Mouse (Mus musculus) thymus, postnatal 14 days (tissue): ENCODE data around the gene Pak6.
A peak's percentile ranks its signal among the peaks of the same experiment; 100 is the strongest.

Experiments
- DNase-seq: peaks from one replicate; pipeline ENCODE4 v3.0.0; 2021

Gene Pak6

DNA sequence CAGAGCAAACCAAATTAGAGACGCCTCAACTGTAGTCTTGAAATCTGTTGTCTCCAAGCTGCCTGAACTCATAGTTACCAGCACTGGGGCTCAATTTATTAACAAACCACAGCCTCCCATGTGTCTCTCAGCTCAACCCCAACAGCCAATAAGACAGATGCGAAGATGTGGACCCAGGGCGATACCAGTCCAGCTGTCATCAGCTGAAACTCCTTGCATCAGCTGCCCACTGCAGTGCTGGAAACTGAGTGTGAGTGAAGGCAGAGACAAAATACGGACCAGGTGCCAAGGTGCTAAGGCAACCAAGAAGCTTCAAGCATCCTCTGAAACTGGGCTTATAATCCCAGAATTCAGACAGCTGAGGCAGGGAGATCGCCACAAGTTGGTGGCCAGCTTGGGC, 68.9 kb downstream of the Pak6 start:
- DNase-seq = no peak

DNA sequence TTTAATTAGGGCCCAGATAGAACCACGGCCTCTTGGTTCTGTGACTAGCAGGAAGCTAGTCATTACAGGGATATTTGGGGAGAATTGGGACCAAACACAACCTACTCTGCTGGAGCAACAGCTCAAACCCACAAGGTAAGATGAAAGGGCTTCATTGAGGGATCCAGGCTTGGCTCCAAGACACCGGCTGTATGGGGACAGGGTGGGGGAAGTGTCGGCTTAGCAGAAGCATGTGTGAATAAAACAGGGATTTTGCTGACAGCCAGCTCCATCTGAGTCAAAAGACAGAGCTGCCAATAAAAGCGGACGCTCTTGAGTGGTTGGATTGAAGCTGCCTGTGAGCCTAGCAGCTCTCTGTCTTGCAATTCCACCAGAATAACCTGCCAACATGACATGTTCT, 70.2 kb downstream of the Pak6 start:
- no peak for DNase-seq

DNA sequence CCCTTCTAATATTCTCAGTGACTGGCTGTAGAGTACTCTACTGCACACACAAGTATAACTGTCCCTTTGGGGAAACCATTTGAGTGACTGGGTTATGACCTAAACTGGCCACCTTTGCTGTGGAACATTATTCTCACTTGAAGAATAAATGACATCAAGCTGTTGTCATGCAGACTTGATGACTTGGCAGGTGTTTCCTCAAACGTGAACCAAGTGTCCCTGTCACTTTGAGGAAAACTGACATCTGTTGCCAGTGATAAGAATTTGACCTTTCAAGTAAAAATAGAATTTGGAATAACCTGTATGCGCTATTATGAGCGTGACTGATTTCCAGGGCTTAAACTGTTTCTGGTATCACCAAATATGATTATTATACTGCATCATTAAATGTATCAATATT, 77.2 kb downstream of the Pak6 start:
- no peak for DNase-seq

DNA sequence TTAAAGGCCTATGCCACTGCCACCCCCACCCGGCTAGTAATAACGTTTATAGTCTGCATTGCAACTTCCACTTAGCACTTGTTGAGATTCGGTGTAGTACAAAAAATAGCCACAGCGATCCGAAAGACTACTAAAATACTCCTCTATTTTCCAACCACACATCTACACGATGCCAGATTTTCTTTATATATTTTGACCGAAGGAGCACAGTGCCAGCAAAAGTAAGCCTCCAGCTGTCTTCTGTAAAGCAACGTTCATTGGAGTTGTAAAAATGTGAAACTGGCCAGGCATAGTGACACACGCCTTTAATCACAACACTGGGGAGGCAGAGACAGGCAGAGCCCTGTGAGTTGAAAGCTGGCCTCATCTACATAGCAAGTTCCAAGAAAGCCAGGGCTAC, 78.1 kb downstream of the Pak6 start:
- DNase-seq = no peak

DNA sequence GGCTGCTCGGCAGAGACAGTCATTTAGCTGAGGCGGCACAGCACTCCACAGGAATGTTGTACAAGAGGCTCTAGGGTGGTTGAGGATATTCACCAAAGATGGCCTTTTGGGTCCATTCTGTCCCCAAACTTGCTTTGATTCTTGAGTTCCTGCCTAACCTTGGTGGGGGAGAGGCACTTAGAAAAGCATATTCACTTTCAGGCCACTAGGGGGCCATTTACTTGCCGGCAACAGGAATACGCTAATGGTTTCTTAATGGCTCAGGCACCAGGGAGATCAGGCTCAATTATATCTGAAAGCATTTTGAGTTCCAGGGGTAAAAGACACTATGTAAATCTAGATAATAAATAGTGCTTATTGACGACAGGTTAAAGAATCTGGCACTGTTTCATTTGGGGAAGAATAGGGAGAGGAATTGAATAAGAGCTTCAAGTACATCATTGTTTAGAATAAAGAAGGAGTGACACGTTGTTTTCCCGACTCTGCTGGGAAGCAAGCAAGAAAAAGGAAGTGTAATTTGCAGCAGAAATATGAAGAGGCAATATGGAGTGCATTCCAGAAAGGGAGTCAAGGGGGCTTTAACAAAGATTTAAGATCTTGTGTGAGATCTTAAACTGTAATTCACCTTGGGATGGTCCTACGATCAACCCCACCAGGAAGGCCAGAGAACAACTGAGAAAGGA, 80.3 kb downstream of the Pak6 start:
- peak; percentile 51 for DNase-seq

DNA sequence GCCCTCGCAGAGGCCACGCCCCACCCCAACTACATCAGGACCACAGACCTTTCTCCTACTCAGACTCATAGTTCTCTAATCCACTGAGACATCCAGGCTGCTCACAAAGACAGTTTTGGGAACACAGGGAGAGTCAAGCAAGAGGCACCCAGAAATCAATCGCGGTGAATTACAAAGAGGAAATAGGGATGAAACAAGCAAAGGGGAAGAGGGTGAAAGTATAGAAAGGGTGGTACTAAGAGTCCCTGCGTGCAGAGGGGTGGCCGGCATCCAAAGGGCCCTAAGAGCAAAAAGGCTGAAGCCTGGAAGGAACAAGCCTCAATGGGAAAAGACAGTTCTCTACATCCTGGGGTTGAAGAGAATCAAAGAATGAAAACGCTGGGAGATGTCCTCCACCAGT, 81.5 kb downstream of the Pak6 start:
- no peak for DNase-seq

DNA sequence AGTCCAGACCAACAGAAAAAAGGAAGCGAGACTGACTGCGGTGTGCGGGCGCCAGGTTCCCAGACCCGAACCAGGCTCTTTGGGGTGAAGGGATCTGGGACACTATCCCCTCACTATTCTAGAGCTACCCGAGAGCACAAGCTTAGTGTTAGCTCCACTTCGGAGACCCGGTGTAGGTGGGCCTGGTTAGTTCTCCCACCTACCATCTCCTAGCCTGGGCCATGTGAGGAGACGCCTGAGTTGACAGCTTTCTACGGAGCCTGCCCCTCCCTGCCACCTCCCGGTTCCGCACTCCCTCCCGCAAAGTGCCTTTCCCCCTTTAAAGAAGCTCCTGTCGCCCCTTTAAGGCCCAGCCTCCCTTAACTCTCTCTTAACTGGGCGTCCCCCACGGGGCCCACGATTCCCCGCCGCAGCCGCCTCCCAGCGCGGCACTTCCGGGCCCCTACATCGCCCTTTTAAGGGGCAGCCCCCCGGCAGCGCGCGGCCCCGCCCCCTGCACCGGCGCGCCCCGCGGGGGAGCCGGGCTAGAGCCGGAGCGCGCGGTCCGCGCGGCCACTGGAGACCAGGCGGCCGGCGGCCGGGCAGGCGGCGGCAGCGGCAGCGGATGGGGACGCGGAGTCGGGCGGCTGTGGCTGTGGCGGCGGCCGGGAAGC, 82.3 kb downstream of the Pak6 start, which contains the start of gene Inafm2:
Gene Inafm2, plus strand, starts transcription at position 527 of the 653 bp plus-strand sequence.
- peak; percentile 95 for DNase-seq

DNA sequence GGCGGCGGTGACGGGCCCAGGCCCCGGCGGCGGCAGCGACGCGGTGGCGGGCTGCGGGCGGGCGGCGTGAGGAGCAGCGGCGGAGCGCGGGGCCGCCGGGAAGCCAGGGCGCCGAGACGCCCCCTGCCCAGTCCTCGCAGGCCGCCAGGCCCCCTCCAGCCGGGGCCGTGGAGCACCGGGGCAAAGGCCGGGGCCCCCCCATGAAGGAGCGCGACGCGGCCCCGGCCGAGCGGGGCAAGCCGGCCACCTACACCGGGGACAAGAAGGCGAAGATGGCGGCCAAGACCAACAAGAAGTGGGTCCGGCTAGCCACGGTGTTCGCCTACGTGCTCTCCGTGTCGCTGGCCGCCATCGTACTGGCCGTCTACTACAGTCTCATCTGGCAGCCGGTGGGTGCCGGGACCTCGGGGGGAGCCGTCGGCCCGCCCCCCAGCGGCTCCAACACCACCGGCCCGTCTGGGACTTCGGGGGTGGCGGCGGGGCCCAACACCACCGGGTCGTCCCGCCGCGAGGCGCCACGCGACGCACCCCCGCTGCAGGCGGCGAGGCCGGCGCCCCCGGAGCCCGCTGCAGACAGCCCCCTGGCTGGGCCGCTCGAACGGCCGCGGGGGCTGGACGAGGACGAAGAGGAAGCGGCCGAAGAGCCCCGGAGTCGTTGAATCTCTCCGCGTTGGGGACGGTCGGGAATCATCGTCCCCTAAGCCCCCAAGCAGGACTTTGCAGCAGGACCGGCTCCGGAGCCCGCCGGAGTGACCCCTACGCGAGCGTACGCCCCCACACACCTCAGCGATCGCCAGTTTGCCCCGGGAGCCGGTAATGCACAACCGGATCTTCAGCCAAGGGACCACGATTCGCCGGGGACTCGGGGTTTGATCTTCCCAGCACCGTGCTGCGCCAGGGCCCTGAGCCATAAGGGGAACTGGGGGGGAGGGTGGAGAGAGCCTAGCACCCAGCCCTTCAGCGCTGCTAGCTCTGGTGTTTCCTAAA, 83.1 kb downstream of the Pak6 start:
- peak; percentile 64 for DNase-seq

DNA sequence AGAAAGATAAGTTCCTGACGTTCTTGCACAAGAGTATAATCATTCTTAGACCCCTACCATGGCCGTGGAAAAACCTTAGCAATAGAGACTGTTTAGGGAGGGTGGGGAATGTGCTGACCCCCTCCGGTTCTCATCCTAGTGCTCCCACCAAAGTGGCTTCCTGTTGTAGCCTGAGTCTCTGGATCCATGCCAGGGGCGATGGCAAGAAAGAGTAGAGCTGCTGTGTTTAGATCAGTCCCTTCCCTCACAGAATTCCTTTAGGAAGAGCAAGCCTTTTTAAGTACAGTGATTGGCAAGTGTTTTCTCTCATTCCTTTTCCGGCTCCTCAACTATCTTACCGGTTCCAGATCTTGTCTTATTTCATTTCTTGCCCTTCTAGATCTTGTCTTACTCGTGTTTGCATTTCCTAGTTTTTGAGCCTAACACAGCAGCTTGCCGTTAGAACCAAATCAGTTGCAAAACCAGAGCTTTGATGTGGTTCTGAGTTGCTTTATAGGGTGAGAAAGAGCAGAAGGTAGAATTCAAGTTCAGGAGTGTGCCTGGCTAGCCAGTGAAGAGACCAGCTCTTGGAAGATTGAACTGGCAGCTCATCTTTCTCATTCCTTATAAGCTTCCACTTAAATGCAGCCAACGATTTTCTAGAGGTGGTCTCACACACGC, 84.3 kb downstream of the Pak6 start:
- DNase-seq = no peak
